Mouse (Mus musculus) hematopoietic multipotent progenitor cell, adult 10-12 weeks (in vitro differentiated cells): ENCODE results near the gene Lhx3. TPM values are rescaled to one million over a fixed set of nuclear protein-coding genes. Genes with fewer than 3 reads are reported as not detected.

Experiments
- polyA plus RNA-seq: library from polyadenylated mRNA; stranded (reverse); fragments of >175 nt; gene quantifications from 2 replicates; pipeline ENCODE4 v1.2.3, GENCODE M21; 2012; ENCODE audit warnings: low replicate concordance

Gene Lhx3
- not detected in 2 replicates for polyA plus RNA-seq

DNA sequence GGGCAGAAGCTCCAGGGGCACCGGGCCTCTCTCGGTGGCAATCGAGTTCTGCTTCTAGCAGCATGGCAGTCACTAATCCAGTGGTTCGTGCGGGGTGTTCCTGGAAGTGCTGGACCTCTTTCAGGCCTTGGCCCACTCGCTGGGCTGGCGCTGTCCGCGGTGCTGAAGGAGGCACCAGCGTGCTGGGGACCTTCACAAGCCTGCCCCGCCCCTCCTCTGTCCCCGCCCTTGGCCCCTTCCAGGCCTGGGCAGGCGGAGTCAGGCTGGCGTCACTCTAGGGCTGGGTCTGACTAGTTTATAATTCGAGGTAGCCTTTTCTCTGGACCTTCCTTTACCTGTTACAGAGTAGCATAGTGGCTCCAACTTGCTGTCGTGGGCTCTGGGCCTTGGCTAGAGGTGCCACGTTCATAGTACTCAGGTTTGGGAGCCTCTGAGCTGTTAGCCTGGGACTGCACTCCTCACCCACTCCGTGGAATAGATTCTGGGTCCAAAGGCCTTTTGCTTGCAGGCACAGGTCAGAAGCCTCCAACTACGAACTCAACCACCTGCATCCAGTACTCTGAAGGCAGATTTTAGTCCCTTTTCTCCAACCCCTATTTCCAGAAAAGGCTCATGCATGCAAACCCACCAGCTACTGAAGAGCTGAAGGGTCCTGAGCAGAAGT, at the start of gene Lhx3:
TSS of gene Lhx3 (minus strand) at position 164 of the 664 bp plus-strand sequence.

DNA sequence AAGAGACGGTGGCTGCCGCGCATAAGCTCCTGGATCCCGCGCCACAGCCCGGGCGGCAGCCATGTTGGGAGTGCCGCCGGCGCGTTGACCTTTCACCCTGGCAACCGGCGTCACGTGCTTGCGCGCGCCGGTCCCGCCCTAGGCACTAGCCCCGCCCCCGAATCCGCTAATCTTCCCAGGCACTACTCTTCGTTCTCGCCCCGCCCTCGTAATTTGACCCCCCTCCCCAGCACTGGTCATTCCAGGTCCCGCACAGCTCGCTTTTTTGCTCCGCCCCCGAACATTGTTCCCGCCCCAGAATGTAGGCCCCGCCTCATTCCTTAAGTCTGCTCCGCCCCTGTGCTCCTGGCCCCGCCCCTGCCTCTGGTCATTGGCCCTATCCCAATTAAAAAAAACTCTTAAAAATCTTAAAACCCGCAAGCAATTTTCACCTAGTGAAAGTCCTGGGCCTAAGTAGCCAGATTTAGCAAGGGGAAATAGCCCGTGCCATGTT, 29.2 kb upstream of the Lhx3 start, which contains the start of gene Qsox2:
TSS of gene Qsox2 (minus strand) at position 236 of the 493 bp plus-strand sequence.

Other genes starting within 250 kb of the Lhx3 start
- gene Camsap1, start 225.0 kb downstream of the Lhx3 start, polyA plus RNA-seq = 5.1 and 6.0 TPM in 2 replicates
- gene Ubac1, start 186.5 kb downstream of the Lhx3 start, polyA plus RNA-seq = 50.6 and 120 TPM in 2 replicates
- gene Nacc2, start 85.1 kb downstream of the Lhx3 start, polyA plus RNA-seq = 11.9 and 23.0 TPM in 2 replicates
- 4.6 and 5.8 TPM in 2 replicates for gene Qsox2, start 29.2 kb upstream of the Lhx3 start, polyA plus RNA-seq
- not detected in 2 replicates for gene Ccdc187, start 86.3 kb upstream of the Lhx3 start, polyA plus RNA-seq
- 29.0 and 82.6 TPM in 2 replicates for gene Gpsm1, start 107.2 kb upstream of the Lhx3 start, polyA plus RNA-seq
- gene Dnlz, start 143.8 kb upstream of the Lhx3 start, polyA plus RNA-seq = 14.9 and 19.2 TPM in 2 replicates
- 22.5 and 86.0 TPM in 2 replicates for gene Card9, start 152.6 kb upstream of the Lhx3 start, polyA plus RNA-seq
- 44.9 and 49.0 TPM in 2 replicates for gene Snapc4, start 172.4 kb upstream of the Lhx3 start, polyA plus RNA-seq
- 76.2 and 135 TPM in 2 replicates for gene Entr1, start 181.0 kb upstream of the Lhx3 start, polyA plus RNA-seq
- 193 and 219 TPM in 2 replicates for gene Pmpca, start 181.1 kb upstream of the Lhx3 start, polyA plus RNA-seq
- gene Inpp5e, start 200.9 kb upstream of the Lhx3 start, polyA plus RNA-seq = 20.0 and 21.3 TPM in 2 replicates
- 40.3 and 54.5 TPM in 2 replicates for gene Sec16a, start 236.9 kb upstream of the Lhx3 start, polyA plus RNA-seq